Mouse (Mus musculus) CH12.LX (cell line): ENCODE data around the gene Ift27.

Experiments used
- CHD2 ChIP-seq: IDR thresholded peaks from 2 replicates; pipeline ENCODE4 v1.6.1; 2011; ENCODE audit warnings: low read length, improper control_type of control experiment
- CTCF ChIP-seq, 2 experiments: IDR thresholded peaks in 1 of 2; conservative IDR thresholded peaks in 1 of 2; 2 replicates each; pipeline ENCODE4 v1.5.1; 2011 to 2012; ENCODE audit warnings: low read depth in 2 of 2, low read length in 2 of 2, improper control_type of control experiment in 1 of 2, inconsistent platforms in 1 of 2, mild to moderate bottlenecking in 1 of 2, moderate library complexity in 1 of 2
- E2F4 ChIP-seq: IDR thresholded peaks from 2 replicates; pipeline ENCODE4 v1.6.1; 2011; ENCODE audit warnings: low read depth, low read length, improper control_type of control experiment; ENCODE audit not compliant: insufficient replicate concordance
- EP300 ChIP-seq: IDR thresholded peaks from 2 replicates; pipeline ENCODE4 v1.6.1; 2011; ENCODE audit warnings: low read length, improper control_type of control experiment
- HCFC1 ChIP-seq: IDR thresholded peaks from 2 replicates; pipeline ENCODE4 v1.6.1; 2012; ENCODE audit warnings: low read depth, mild to moderate bottlenecking, inconsistent platforms, low read length, improper control_type of control experiment
- NRF1 ChIP-seq: IDR thresholded peaks from 2 replicates; pipeline ENCODE4 v1.6.1; 2014; ENCODE audit warnings: low read depth, mild to moderate bottlenecking, inconsistent platforms, low read length, improper control_type of control experiment, moderate library complexity
- PAX5 ChIP-seq: IDR thresholded peaks from 2 replicates; pipeline ENCODE4 v1.6.1; 2012; ENCODE audit warnings: low read length, inconsistent platforms, mixed read lengths
- POLR2A ChIP-seq: IDR thresholded peaks from 2 replicates; pipeline ENCODE4 v1.6.1; 2011; ENCODE audit warnings: low read depth, mild to moderate bottlenecking, improper control_type of control experiment, low read length
- SIN3A ChIP-seq: IDR thresholded peaks from 2 replicates; pipeline ENCODE4 v1.6.1; 2012; ENCODE audit warnings: low read length, improper control_type of control experiment, inconsistent platforms
- UBTF ChIP-seq: IDR thresholded peaks from 2 replicates; pipeline ENCODE4 v1.6.1; 2012; ENCODE audit warnings: low read depth, mild to moderate bottlenecking, inconsistent platforms, low read length, improper control_type of control experiment, moderate library complexity
- USF2 ChIP-seq: conservative IDR thresholded peaks from 2 replicates; pipeline ENCODE4 v1.6.1; 2011; ENCODE audit warnings: low read depth, low read length, improper control_type of control experiment
- ZMIZ1 ChIP-seq: IDR thresholded peaks from 2 replicates; pipeline ENCODE4 v1.6.1; 2012; ENCODE audit warnings: low read depth, mild to moderate bottlenecking, inconsistent platforms, low read length, improper control_type of control experiment

DNA sequence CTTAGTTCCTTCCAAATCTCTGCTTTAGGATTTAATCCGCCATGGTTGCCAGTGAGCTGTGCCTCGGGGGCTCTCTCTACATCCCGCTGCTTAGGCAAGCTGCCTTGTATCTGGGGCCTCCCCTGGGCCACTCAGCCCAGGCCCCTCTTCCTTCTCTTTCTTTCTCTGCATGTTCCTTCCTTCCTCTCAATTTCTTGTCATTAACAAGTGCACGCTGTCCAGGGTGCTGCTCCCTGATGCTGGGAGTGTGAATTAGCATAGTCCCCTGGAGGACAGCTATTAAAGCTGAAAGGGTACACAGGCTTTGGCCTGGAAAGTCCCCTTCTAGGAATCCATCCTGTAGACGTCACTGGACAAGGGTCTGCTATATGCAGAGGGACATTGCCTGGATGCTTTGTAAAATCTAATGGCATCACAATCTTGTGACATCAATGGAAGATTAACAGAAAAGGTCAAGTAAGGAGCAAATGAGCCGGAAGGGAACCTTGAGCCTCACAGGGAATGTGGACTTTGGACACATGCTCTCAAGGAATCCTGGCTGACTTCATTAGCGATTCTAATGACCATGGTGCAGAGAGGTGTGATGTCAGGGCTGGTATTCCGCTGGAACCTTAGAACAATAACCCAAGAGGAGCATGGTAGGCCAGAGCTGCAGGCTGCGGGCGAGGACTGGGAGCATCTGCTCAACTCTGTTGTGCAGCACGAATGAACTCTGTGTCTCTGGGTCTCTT, 20.7 kb downstream of the Ift27 start:
- TF ChIP-seq E2F4 = no peak
- TF ChIP-seq NRF1 = no peak
- no peak for TF ChIP-seq SIN3A
- TF ChIP-seq CTCF (conservative IDR thresholded peaks at IDR 0.05 in 1 of 2, IDR thresholded peaks at IDR 0.05 in 1 of 2; ENCODE audit: low read depth in 2 of 2, low read length in 2 of 2) = no peak
- TF ChIP-seq UBTF = no peak
- no peak for TF ChIP-seq ZMIZ1
- TF ChIP-seq POLR2A = no peak
- TF ChIP-seq EP300 = no peak
- TF ChIP-seq HCFC1 = no peak
- TF ChIP-seq USF2 = no peak
- no peak for TF ChIP-seq CHD2
- no peak for TF ChIP-seq PAX5
